Mouse (Mus musculus) ovary, postnatal 14 days (tissue): ENCODE measurements around the gene Gdpd5.

Source experiments
- DNase-seq: peaks from one replicate; pipeline ENCODE4 v3.0.0; 2022; ENCODE audit warnings: low spot score

Gene Gdpd5

GRCm38 (mm10) chr7:99405386-99406155 is 24.4 kb downstream of the Gdpd5 start:
- no peak for DNase-seq

GRCm38 (mm10) chr7:99407598-99407997 is 26.4 kb downstream of the Gdpd5 start:
- DNase-seq, result no peak

- DNase-seq, result no peak
Observed at GRCm38 (mm10) chr7:99409441-99410222, 28.4 kb downstream of the Gdpd5 start.

GRCm38 (mm10) chr7:99410315-99410714 is 29.1 kb downstream of the Gdpd5 start:
- no peak for DNase-seq

- no peak for DNase-seq
Observed at GRCm38 (mm10) chr7:99411047-99411779, 30.0 kb downstream of the Gdpd5 start.

DNA sequence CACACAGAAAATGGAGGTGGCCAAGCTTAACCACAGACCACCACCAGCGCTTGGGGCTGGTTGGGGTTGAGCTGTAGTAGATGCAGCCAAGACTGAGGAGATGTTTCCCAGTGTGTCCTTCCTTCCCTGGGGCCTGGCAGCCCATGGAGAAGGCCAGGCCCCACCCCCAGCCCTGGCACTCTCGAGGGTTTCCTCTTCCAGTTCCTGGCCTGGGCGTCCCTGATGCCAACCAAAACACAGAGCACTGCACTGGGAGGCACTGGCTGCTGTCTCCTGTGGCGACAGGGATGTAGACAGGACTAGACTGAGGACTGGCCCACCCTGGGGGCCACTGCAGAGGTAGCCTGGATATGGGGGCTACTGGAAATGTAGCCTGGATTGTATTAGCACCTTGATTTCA is 33.8 kb downstream of the Gdpd5 start:
- no peak for DNase-seq

DNA sequence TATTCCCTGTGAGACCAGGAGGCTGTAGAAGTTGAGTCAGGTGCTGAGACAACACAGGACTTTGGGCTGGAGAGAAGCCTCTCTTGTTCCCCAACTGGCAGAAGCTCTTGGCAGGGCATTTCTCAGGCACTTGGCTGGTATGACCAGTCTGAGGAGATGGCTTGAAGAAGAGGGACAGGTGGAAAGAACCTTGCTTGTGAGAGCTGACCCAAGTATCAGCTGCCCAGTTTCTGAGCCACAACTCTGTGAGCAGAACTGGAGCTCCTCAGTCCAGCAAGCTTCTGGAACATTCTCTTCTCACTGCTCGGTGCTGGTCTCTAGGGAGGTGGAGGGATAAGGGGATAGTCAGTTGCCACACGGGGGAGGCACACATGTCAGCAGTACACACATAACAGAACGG is 38.1 kb downstream of the Gdpd5 start:
- DNase-seq, result no peak

DNA sequence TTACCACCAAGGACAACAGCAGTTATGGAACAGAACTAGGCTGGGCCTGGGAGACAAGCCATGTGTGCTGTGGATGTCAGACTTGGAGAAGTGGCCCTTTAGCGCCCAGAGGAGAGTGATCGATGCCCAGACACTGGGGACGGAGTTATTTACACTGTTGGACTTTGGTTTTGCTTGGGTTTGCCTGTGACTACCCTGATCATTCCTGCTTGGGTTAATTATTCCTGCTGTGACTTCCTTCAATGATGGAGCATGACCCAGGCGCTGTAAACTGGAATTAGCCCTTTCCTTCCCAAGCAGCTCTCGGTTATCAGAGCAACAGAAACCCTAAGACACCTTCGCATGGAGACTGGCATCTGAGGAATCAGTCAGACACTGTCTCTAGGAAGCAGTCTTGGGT is 39.8 kb downstream of the Gdpd5 start:
- no peak for DNase-seq

DNA sequence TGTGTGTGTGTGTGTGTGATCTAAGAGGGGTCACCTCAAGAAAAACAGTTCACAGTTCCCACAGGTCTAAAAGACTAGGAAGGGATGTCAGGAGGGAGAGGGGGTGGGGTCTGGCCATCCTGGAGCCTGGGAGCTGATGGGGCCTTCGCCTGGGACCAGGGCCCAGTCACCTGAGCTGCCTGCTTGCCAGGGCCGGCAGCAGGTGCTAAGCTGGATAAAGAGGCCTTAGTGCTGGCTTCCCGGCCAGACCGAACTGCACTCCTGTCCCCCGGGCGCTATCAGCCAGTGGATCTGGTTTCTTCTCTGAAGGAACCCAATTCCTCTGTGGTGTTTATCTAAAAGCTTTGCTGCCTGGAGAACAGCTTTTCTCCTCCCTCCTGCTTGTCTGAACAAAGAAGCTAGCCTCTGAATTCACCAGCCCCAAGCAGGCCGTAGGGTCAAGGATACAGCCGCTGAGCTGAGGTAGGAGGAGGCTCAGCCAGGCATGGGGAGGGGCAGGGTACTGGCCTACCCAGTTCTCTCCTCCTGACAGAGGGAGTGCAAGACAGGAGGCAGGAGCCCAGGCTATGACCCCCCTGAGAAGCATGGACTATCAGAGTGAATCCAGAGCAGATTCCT is 43.4 kb downstream of the Gdpd5 start:
- DNase-seq, result no peak

DNA sequence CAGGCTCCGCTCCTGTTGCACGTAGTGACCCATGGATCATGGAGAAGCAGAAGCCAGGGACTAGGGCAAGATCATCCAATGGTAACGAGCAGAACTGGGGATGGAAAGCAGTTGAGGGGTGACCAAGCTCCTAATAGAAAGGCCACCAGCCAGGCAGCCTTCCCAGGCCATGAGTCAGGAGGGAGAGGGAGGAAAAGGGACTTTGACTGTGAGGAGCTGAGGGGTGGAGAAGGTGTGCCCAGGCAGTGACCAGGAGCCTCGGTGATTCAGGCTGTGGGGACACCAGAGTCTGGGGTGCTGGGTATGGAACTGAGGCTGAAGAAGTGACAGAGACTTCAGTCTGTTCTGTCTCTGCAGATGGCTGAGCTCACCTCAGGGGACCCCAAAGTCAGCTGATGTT is 44.5 kb downstream of the Gdpd5 start:
- no peak for DNase-seq

DNA sequence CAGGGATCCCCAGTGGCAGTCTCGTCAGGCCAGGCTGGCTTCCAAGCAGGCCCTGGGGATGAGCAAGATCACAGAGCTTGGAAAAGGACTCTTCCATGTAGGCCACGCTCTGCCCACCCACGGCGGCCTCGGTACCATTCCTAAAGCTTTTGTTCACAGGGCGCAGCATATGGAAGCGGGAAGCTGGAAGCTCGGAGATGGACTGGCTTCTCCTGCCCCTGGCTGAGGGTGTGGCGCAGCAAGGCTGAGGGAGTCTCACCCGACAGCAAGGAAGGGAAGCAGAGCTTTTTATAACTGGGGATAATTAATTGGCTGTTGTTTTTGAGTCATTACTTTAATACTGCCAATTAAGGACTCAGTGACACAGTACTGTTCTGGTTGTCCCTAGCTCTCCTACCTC is 45.8 kb downstream of the Gdpd5 start:
- no peak for DNase-seq

DNA sequence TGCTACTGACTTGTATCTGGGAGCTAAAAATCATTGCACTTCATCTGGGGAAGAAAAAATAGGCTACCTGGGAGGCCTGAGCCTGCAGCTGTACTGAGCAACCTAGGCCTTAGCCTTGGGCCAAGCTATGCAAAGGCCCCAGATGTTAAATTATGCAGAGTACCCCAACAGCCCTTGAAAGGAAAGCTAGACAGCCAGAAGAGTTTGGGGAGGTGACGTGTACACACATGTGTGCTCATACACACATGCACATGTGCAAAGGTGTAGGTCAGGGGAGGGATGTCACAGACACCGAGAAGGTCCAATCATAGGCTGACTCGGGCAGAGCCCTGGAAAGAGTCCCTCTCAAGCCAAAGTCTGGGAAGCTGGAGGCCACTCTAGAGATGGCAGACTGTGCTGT is 46.8 kb downstream of the Gdpd5 start:
- no peak for DNase-seq

- no peak for DNase-seq
Observed at GRCm38 (mm10) chr7:99428836-99429235, 47.6 kb downstream of the Gdpd5 start.

DNA sequence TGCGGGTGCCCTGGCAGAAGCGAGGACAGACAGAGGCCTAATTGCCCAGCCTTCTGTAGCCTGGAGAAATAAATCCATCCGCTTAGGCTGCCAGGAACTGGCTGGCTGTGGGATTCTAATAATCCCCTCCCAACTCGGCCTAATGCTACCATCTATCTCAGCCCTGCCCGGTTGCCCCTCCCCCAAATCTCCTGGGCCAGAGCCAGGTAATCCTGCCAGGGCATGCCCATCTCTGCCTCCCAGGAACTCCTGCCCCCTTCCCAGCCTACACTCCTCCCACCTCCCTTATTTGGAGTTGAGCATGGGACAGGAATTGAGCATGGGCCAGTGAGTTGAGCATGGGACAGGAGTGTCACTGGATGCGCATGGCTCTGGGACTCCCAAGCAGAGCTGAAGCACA is 48.6 kb downstream of the Gdpd5 start:
- DNase-seq, result no peak

DNA sequence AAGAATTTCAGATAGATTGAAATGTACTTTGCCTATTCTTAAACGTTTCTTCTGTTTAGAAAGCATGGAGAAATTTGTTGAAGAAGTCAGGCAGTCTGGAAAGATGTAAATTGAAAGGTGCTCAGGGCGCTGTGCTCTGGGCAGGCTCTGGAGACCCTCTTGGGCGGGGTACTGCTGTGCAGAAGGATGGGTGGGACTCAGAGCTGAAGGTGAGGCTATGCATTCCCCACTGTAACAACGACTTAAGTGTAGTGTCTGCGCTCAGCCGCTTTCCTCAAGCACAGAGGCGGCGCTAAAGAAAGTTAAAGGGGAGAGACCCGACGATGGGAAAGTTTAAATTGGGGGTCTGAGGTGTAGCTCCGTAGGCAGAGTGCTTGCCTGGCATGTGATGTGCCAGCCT is 49.0 kb downstream of the Gdpd5 start:
- no peak for DNase-seq

GRCm38 (mm10) chr7:99432248-99432647 is 51.0 kb downstream of the Gdpd5 start:
- DNase-seq, result no peak

- no peak for DNase-seq
Observed at GRCm38 (mm10) chr7:99432863-99433262, 51.6 kb downstream of the Gdpd5 start.

- no peak for DNase-seq
Observed at GRCm38 (mm10) chr7:99434672-99435250, 53.5 kb downstream of the Gdpd5 start.

DNA sequence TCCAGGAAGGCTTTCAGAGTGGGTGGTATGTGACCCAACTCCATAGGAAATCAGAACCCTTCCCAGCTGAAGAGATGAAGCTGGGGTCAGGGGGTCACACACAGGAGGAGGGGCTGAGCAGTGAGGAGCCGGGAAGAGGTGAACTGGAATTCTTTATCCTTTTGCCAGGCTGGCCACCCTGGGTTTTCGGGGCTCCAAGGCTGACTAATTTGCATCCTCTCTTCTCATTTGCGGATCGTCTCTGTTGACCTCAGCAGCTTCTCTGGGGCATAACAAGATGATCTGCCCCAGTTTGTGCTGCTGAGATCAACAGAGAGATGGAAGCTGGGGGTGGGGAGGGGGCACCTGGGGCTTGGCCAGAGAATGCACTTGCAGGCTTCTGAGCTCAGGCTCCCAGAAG is 55.3 kb downstream of the Gdpd5 start:
- DNase-seq, result no peak

DNA sequence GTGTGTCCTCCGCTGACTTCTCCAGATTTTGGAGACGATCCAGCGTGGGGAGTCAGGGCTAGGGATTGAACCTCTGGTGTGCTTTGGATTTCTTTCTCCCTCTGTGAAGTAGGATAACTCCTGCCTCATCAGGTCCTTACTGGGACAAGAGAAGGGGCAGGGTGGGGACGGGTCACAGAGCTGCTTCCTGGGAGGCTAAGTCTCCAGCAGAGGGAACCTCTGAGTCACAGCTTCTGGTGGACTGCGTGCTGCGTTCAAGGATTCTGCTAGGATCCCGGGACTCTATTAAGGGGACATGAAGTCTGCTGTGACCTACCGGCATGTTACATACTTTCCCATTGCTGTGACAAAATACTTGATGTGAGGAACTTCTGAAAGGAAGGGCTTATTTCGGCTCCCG is 57.7 kb downstream of the Gdpd5 start:
- no peak for DNase-seq

DNA sequence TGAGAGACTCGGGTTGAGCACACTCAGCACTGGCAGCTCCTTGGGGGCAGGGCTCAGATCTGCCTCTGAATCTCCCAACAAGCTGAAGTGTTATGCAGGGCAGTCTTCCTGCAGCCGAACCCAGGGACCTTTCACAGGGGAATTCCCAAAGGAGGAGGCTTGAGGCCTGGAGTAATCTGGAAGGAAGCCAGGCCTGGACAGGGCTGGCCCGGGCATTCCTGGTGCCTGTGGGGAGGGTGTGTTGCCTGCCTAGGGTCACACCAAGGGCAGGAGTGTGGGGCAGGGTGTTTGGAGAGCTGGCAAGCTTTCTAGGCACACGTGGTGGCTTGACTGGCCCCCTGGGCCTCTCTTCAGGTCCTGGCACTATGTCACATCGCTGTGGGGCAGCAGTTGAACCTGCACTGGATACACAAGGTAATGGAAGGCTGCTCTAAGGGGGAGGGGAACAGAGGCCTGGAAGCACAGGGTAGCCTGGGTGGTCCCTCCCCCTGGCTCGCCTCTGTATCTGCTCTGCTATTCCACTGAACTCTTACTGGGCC is 60.4 kb downstream of the Gdpd5 start:
- DNase-seq, result peak; percentile 48

- DNase-seq, result no peak
Observed at GRCm38 (mm10) chr7:99443164-99443563, 62.0 kb downstream of the Gdpd5 start.
